Mouse (Mus musculus) olfactory bulb, adult 2 months (tissue): ENCODE data around the gene Dnal4. TPM values are rescaled to one million over a fixed set of nuclear protein-coding genes. Genes with fewer than 3 reads are reported as not detected.

Experiments used
- H3K27ac ChIP-seq: fragments of 200-500 bp; 2 replicates; pipeline ENCODE4 v1.5.1; 2012; ENCODE audit warnings: low read depth, low read length; ENCODE audit not compliant: insufficient read depth
- H3K4me1 ChIP-seq: fragments of 200-500 bp; 2 replicates; pipeline ENCODE4 v1.6.1; 2012; ENCODE audit warnings: low read length; ENCODE audit not compliant: control insufficient read depth, insufficient read depth
- H3K4me3 ChIP-seq: fragments of 200-500 bp; 2 replicates; pipeline ENCODE4 v1.5.1; 2012; ENCODE audit warnings: mild to moderate bottlenecking, low read depth, low read length, moderate library complexity; ENCODE audit not compliant: insufficient read depth
- CTCF ChIP-seq: fragments of 200-500 bp; IDR thresholded peaks from 2 replicates; pipeline ENCODE4 v1.5.1; 2012; ENCODE audit warnings: low read depth, mild to moderate bottlenecking, low read length, moderate library complexity; ENCODE audit not compliant: insufficient read depth
- POLR2A ChIP-seq: fragments of 200-500 bp; IDR thresholded peaks from 2 replicates; pipeline ENCODE4 v1.6.1; 2012; ENCODE audit warnings: mild to moderate bottlenecking, low read depth, low read length, moderate library complexity; ENCODE audit not compliant: insufficient read depth
- WGBS: fragments of 180-500 bp; shearing (Covaris S2); methylation state at CpG from one replicate; pipeline ENCODE4 v1.1.7; 2018; 5-methylcytosine and 5-hydroxymethylcytosine counted together
- polyA plus RNA-seq: library from polyadenylated mRNA; stranded (reverse); fragments of >200 nt; gene quantifications from 2 replicates; pipeline ENCODE4 v1.2.4, GENCODE M21; 2012; ENCODE audit warnings: low replicate concordance; ENCODE audit not compliant: missing spikeins, insufficient read depth, insufficient read length

Gene Dnal4
- polyA plus RNA-seq, 1 experiment = not detected

DNA sequence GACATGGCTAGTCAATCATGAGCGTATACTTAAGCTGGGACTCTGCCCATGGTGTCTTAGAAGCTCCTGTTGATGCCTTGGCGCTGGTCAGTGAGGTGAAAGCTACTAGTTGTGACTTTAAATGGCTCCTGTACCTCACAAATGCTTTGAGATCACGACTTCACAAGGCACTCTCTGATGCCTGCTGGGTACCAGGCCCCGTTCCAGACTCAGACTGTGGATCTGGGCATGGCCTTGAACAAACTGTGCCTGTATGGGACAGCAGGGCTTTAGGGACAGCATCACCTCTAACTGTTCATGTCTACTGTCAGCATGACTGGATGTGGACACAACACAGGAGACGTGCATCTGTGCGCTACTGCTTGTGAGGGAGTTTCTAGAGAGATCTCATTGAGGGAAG is 13.3 kb upstream of the Dnal4 start:
- 91% methylated on average over 6 of the region's 6 CpGs for WGBS
- no peak overlapping the region for H3K27ac ChIP-seq

DNA sequence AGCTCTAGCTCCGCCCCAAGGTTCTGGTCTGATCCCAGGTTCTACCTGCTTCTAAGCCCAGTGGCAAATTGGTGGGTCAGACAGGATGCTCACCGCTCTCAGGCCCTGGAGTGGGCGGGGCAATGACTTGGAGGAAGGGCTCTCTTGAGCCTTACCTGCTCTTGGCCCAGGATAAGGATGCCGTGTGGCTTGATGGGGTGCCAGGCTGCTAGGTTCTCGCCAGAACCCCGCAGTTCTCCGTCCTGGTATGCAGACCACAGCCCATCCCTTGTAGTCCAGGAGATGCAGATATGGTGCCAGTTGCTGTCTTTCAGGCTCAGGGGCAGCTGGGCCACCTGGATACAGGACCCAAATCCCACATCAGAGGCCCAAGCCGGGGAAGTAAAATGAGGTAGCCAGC is 12.5 kb upstream of the Dnal4 start:
- 71% methylated on average over 8 of the region's 8 CpGs for WGBS

More for the DNA sequence above, 13.3 kb upstream of the Dnal4 start:
- Histone ChIP-seq H3K4me1 (peaks cover 33% of the 10 kb centered on the region), H3K4me3 (no peak overlapping the region)
- TF ChIP-seq CTCF = no peak
- no peak for TF ChIP-seq POLR2A

DNA sequence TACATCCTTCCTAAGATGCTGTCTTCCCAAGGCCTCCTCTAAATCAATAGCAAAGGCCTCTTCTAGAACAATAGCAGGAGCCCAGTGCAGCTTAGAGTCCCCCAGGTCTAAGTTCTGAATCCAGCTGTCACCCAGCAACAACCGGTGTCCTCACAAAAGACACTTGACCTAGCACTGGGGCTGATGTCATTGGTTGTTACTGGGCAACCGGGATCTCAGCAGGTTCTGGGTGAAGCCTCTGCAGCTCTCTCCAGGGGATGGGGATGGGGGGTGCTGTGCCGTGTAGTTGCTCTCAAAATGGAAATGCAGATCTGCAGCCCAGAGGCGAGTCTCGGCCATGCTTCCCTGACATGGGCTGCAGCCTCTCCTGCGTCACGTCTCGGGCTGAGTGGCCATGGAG is 10.2 kb upstream of the Dnal4 start:
- H3K27ac ChIP-seq = peak overlapping the region; percentile 40; the same call in 1 of the 2 replicates
- H3K4me1 ChIP-seq = peaks cover 32% of the 10 kb centered on the region
- TF ChIP-seq CTCF = no peak
- no peak for TF ChIP-seq POLR2A
- 46% methylated on average over 8 of the region's 8 CpGs for WGBS
- no peak overlapping the region for H3K4me3 ChIP-seq

More for the DNA sequence above, 12.5 kb upstream of the Dnal4 start:
- TF ChIP-seq POLR2A (no peak), CTCF (no peak)
- H3K4me1 ChIP-seq = peaks cover 34% of the 10 kb centered on the region
- no peak overlapping the region for H3K27ac ChIP-seq
- H3K4me3 ChIP-seq = no peak overlapping the region

DNA sequence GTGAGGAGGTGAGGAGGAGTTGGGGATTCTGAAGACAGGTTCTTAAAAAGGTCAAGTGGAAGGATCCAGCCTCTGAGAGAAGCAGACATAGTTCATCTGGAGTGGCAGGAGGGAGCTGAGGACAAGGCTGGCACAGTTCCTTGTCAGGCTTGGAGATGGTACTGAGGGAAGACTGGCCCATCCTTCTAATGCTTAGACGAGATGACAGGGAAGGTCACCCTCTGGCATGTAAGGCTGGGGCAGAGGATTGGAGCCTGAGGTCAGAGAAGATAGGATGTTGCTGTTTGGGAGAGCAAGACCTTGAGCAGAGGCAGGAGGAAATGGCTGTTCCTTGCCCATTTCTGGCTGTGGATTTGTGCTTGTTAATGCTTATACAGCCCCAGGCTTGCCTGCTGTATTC is 7.4 kb upstream of the Dnal4 start:
- Histone ChIP-seq H3K27ac (no peak overlapping the region), H3K4me3 (no peak overlapping the region), H3K4me1 (peaks cover 32% of the 10 kb centered on the region)
- 74% methylated on average over 1 of the region's 1 CpGs for WGBS
- TF ChIP-seq CTCF (no peak), POLR2A (no peak)

DNA sequence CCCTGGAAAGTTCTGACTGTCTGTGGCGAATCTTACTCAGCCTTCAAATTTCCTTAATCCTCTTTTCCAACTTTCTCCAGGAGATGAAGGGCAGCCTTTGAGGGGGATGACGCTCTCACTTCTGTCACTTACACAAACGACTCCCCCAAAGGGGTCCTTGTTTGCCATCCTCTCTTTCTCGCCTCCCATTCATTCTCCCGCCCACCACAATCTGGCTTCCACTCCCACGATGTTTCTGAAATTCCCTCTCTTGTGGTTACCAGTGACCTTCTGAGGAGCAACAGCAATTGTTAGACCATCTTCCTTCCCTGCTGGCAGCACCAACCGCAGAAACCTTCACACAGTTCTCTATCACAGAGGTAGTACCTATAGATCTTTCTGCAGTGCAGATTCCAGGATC is 2.0 kb downstream of the Dnal4 start:
- no peak for TF ChIP-seq CTCF
- TF ChIP-seq POLR2A = no peak
- H3K4me3 ChIP-seq = no peak overlapping the region
- WGBS = 70% methylated on average over 7 of the region's 7 CpGs
- no peak overlapping the region for H3K27ac ChIP-seq
- H3K4me1 ChIP-seq = peaks cover 23% of the 10 kb centered on the region

DNA sequence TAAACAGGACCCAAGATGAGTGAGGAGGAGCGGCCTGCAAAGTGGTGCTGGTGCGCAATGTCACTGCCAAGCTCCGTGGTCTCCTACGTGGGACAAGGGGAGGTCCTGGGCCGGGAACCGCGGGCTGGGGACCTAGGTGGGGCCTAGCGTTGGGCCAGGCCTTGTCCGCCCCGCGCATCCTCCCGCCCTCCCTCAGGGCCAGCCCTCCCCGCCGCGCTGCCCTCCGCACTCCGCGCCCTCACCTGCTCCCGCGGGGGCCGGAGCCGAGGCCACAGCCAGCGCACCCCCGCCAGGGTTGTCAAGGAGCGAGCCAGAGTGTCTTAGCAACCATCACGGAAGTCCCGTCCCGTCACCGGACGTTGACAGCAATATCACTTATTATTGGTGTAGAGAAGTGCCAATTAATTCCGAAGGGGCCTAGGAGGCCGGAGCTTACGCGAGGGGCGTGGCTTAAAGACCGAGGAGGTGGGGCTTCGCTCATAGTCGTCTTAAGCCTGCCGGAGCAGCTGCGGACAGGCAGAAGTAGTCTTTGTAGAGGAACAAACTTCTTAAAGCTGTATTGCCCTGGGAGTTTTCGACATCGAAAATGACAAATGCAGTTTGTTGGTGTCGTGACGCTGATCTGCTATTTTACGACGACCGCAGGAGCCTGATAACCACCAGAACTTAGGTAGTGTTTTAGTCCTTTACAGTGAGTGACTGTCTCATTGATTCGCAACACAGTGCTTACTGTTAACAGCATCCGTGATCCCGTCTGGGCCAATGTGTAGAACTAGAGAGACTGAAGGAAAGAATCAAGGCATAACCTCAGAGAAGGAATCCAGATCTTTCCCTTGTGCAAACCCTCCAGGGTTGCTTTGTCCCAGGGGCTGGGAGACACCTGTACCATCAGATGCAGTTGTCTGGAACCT is 3.3 kb downstream of the Dnal4 start:
- under 1% methylated on average over 50 of the region's 50 CpGs for WGBS
- Histone ChIP-seq H3K27ac (peak overlapping the region; percentile 36), H3K4me1 (peaks cover 34% of the 10 kb centered on the region), H3K4me3 (peak overlapping the region; percentile 89)
- TF ChIP-seq CTCF (no peak), POLR2A (peak; percentile 62)

DNA sequence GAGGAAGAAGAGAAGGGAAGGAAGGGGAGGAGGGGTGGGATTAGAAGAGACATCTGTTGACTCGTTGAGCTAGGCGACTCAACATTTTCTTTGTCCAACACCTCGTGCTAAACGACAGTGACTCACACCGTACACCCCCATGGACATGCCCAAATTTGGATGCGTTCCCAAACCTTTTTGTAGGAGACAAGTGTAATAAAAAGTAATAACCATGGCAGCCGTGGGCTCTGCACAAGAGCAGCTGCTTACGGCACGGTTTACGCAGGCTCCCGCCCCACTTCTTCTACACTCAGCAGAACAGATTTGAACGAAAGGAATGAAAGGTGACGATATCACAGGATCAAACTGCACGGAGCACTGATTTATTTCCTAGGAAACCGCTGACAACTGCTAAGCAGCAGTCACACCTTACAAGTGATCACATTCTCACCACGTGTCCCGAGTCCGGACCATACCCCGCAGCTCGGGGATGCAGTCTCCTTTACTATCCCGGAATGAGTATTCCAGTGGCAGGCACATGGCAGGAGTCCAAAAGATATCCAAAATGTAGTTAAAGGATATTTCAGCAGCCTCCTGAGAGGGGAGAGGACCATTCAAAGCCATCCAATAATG is 6.9 kb downstream of the Dnal4 start:
- WGBS = 35% methylated on average over 21 of the region's 21 CpGs
- Histone ChIP-seq H3K27ac (peak overlapping the region; percentile 63), H3K4me1 (peaks cover 59% of the 10 kb centered on the region), H3K4me3 (no peak overlapping the region)
- no peak for TF ChIP-seq POLR2A
- no peak for TF ChIP-seq CTCF

DNA sequence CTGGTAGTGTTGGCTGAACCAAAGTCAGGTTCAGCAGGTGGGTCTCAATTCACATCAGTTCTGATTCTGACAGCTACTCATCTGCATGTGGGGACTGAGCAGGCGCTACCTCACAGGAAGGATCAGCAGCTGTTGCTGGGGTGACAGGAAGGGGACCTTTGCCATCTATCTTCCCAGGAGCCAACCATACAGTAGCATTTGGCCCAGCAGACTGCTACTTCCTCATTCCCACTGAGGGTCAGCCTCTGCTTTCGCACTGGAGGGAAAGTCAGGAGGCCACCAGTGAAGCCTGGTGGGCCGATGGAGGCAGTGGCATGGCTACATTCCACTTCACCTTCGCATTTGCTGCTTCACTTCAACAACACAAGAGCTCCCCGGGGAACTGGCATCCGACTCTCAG is 9.3 kb downstream of the Dnal4 start:
- TF ChIP-seq CTCF = no peak
- TF ChIP-seq POLR2A = no peak
- WGBS = 51% methylated on average over 6 of the region's 6 CpGs
- peaks cover 79% of the 10 kb centered on the region for H3K4me1 ChIP-seq
- H3K27ac ChIP-seq = peak overlapping the region; percentile 41
- no peak overlapping the region for H3K4me3 ChIP-seq
